8 mouse cellular contexts compared by ENCODE assay signal in genomic region chr19:5040862-5041523, GRCm38 (mm10). TPM values are rescaled to one million over a fixed set of nuclear protein-coding genes. Genes with fewer than 3 reads are reported as not detected.
A peak's percentile ranks its signal among the peaks of the same experiment; 100 is the strongest.
DNase-seq lines count a peak whose midpoint lies in the region; ATAC-seq lines count a peak whose summit lies in the region.

TSS of gene Brms1 (plus strand) at chr19:5041354.

- no peaks in the 10 kb centered on the region for H3K9me3 ChIP-seq in hindbrain, embryonic 12.5 days (replicated peaks)

- H3K4me3 ChIP-seq in hindbrain, embryonic 12.5 days, result peak within 1 kb of the TSS; percentile 78

- peaks cover 11% of the 10 kb centered on the region; the same call in 1 of the 2 replicates for H3K36me3 ChIP-seq in hindbrain, embryonic 12.5 days

- H3K9ac ChIP-seq in hindbrain, embryonic 12.5 days, result peak within 1 kb of the TSS; percentile 91

- 6% methylated on average over 40 of the region's 40 CpGs for WGBS in hindbrain, embryonic 12.5 days

- peak; percentile 99 for DNase-seq in NIH3T3 (ENCODE audit: low read depth)
- DNase-seq in cerebellum, postnatal 10 days, result peak; percentile 95 to 96
- peak; percentile 83 to 85 for DNase-seq in frontal cortex, postnatal 14 days (ENCODE audit: low spot score in 2 of 2)
- DNase-seq in layer of hippocampus, postnatal 14 days (ENCODE audit: low spot score in 2 of 2), result peak; percentile 91 to 92
- peak; percentile 95 for DNase-seq in lung, postnatal 10 days
- peak; percentile 85 for DNase-seq in ovary, postnatal 14 days (ENCODE audit: low spot score)
- DNase-seq in thymus, postnatal 10 days (ENCODE audit: low spot score in 2 of 2), result peak; percentile 73 to 74

- peak; percentile 68 for ATAC-seq in hindbrain, embryonic 12.5 days (ENCODE audit: low FRiP score)

- peak within 1 kb of the TSS; percentile 70; the same call in 1 of the 2 replicates for H3K27ac ChIP-seq in hindbrain, embryonic 12.5 days

- H3K4me1 ChIP-seq in hindbrain, embryonic 12.5 days, result peaks cover 35% of the 10 kb centered on the region

- no peaks in the 10 kb centered on the region for H3K27me3 ChIP-seq in hindbrain, embryonic 12.5 days

- peak within 1 kb of the TSS; percentile 99 for H3K4me2 ChIP-seq in hindbrain, embryonic 12.5 days (replicated peaks)

RNA-seq across cellular contexts. Expression of gene Brms1, which starts in this region (rescaled TPM):
- polyA plus RNA-seq in hindbrain, embryonic 12.5 days (2016; fragmentation: Nextera tagmentation; extraction: Ambion mirVana), result 56.9 and 61.2 TPM in 2 replicates
- total RNA-seq in layer of hippocampus, postnatal 14 days (2021), result 10 to 100 TPM; 10.8 to 12.9 TPM

Comparison
In these comparisons a context has a peak if more than half of its experiments do, and no peak if none do; other contexts are left out.
1. Peak in every context shown above with its lines: DNase-seq, ATAC-seq, H3K4me3 ChIP-seq and H3K27ac ChIP-seq.